ENCODE assay signal across 8 mouse cellular contexts in the genomic region with DNA sequence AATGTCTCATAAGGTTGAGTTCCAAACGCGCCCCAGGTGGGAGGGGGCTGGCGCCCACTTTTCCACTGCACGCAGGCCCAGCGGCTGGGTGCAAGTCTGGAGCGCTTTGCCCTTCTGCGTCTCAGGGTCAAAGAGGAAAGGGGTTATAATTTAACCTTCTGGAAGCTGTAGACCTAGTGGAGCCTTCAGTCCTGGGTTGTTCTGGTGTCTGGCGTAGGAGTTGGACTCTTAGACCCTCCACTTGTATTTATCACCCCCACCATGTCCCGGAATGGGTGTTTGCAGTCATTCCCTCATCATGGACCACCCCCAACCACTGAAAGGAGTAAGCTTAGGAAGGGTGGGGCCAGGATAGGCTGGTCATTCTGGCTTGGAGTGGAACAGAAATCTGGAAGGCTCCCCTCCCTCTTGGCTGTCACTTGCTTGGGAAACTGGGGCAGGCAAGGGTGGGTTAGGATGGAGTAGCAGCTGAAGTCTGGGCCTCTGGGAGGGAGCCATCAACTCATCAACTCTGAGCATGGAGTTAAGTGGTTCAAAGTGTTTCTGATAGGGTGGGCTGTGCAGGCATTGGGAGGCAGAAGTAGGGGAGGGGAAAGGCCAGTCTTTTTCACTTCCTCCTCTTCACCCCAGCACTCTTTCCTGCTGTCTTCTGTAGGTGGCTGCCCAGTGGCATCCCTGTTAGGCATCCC. TPM values are rescaled to one million over a fixed set of nuclear protein-coding genes. Genes with fewer than 3 reads are reported as not detected.
DNase-seq lines count a peak whose midpoint lies in the region; ATAC-seq and TF ChIP-seq lines count a peak whose summit lies in the region.

No protein-coding gene starts in this region.

- in situ Hi-C loops in CH12.LX (cut with MboI; ENCODE audit: low pct_ligation_motif_present, low pct_unique_long_range_greater_than_20kb, low sequenced_read_pairs) = loop anchor here (5.0 to 25.0 kb wide), 3 partner anchors 100 to 390 kb away; no protein-coding TSS in a partner anchor

- H3K79me2 ChIP-seq in CH12.LX (replicated peaks; ENCODE audit: control insufficient read depth, extremely low read depth, insufficient read depth, poor library complexity, severe bottlenecking) = peaks cover 39% of the 10 kb centered on the region

- no peaks in the 10 kb centered on the region for H3K36me3 ChIP-seq in forebrain, embryonic 10.5 days (replicated peaks)
- H3K36me3 ChIP-seq in forebrain, embryonic 11.5 days (ENCODE audit: control insufficient read depth, insufficient read depth, low read length) = no peaks in the 10 kb centered on the region
- H3K36me3 ChIP-seq in CH12.LX (replicated peaks in 1 of 2; ENCODE audit: control insufficient read depth in 1 of 2, insufficient read depth in 1 of 2, low read length in 1 of 2) = no peaks in the 10 kb centered on the region
- no peaks in the 10 kb centered on the region for H3K36me3 ChIP-seq in heart, embryonic 13.5 days
- H3K36me3 ChIP-seq in neural tube, embryonic 15.5 days = no peaks in the 10 kb centered on the region

- intact Hi-C loops in left cerebral cortex, postnatal 36 days (cut with DNase I) = no loop called here

- no peak; the same call in none of the 2 replicates for TF ChIP-seq POLR2A in CH12.LX (IDR thresholded peaks at IDR 0.05; ENCODE audit: low read depth, low read length)

- TF ChIP-seq RAD21 in CH12.LX (IDR thresholded peaks at IDR 0.05; ENCODE audit: low read depth, low read length) = no peak; the same call in 1 of the 2 replicates

- no peak for ATAC-seq in forebrain, embryonic 11.5 days (replicated peaks; ENCODE audit: low FRiP score)
- no peak for ATAC-seq in heart, embryonic 13.5 days (ENCODE audit: extremely low read depth, insufficient number of reproducible peaks, low FRiP score, low TSS enrichment)
- no peak for ATAC-seq in neural tube, embryonic 15.5 days (ENCODE audit: low FRiP score)

- no peaks in the 10 kb centered on the region for H3K9me3 ChIP-seq in forebrain, embryonic 10.5 days
- H3K9me3 ChIP-seq in forebrain, embryonic 11.5 days (ENCODE audit: control insufficient read depth, low read length) = no peaks in the 10 kb centered on the region
- no peaks in the 10 kb centered on the region for H3K9me3 ChIP-seq in CH12.LX (replicated peaks; ENCODE audit: low read length)
- no peaks in the 10 kb centered on the region for H3K9me3 ChIP-seq in heart, embryonic 13.5 days
- H3K9me3 ChIP-seq in neural tube, embryonic 15.5 days (replicated peaks) = no peaks in the 10 kb centered on the region

- H3K27ac ChIP-seq in forebrain, embryonic 10.5 days = no peak overlapping the region
- H3K27ac ChIP-seq in forebrain, embryonic 11.5 days (ENCODE audit: low read depth, low read length) = no peak overlapping the region
- peak overlapping the region; percentile 99 for H3K27ac ChIP-seq in CH12.LX (ENCODE audit: insufficient read depth, low read depth)
- 0 out of 2 replicates have a peak overlapping the region, but pooled peaks have one; percentile 12 for H3K27ac ChIP-seq in heart, embryonic 13.5 days (replicated peaks)
- no peak overlapping the region for H3K27ac ChIP-seq in neural tube, embryonic 15.5 days (replicated peaks)

- TF ChIP-seq EP300 in CH12.LX (IDR thresholded peaks at IDR 0.05; ENCODE audit: low read length) = peak; percentile 85

- H3K4me2 ChIP-seq in forebrain, embryonic 11.5 days (ENCODE audit: low read depth, low read length, severe bottlenecking) = no peak overlapping the region
- H3K4me2 ChIP-seq in CH12.LX (ENCODE audit: insufficient read depth, low read depth, poor library complexity, severe bottlenecking) = peak overlapping the region; percentile 93
- peak overlapping the region; percentile 96 for H3K4me2 ChIP-seq in heart, embryonic 13.5 days
- peak overlapping the region; percentile 85 for H3K4me2 ChIP-seq in neural tube, embryonic 15.5 days

- H3K4me3 ChIP-seq in forebrain, embryonic 10.5 days = peak overlapping the region; percentile 72; the same call in 1 of the 2 replicates
- H3K4me3 ChIP-seq in forebrain, embryonic 11.5 days (ENCODE audit: low read depth, low read length) = no peak overlapping the region
- H3K4me3 ChIP-seq in CH12.LX (replicated peaks in 1 of 3; ENCODE audit: low read depth in 2 of 3, low read length in 2 of 3, poor library complexity in 1 of 3) = peak overlapping the region; percentile 69 to 79 (median 78)
- H3K4me3 ChIP-seq in heart, embryonic 13.5 days = peak overlapping the region; percentile 68
- H3K4me3 ChIP-seq in neural tube, embryonic 15.5 days (replicated peaks) = peak overlapping the region; percentile 71

- DNase-seq in forebrain, embryonic 10.5 days (ENCODE audit: extremely low spot score, low spot score) = no peak
- no peak for DNase-seq in forebrain, embryonic 11.5 days (ENCODE audit: low spot score)
- DNase-seq in CH12.LX (ENCODE audit: extremely low read depth) (peak; percentile 67), MN1 (ENCODE audit: low spot score) (no peak)
- peak; percentile 74 for DNase-seq in kidney, postnatal 14 days
- DNase-seq in left cerebral cortex, postnatal 36 days (ENCODE audit: low spot score in 2 of 2) = no peak

- H3K27me3 ChIP-seq in forebrain, embryonic 10.5 days (ENCODE audit: poor library complexity, severe bottlenecking) = peaks cover 78% of the 10 kb centered on the region
- peaks cover 39% of the 10 kb centered on the region for H3K27me3 ChIP-seq in forebrain, embryonic 11.5 days (ENCODE audit: control insufficient read depth, insufficient read depth, low read length)
- H3K27me3 ChIP-seq in CH12.LX (replicated peaks) = no peaks in the 10 kb centered on the region
- peaks cover 63% of the 10 kb centered on the region for H3K27me3 ChIP-seq in heart, embryonic 13.5 days (replicated peaks)
- peaks cover 29% of the 10 kb centered on the region for H3K27me3 ChIP-seq in neural tube, embryonic 15.5 days (replicated peaks)

- H3K4me1 ChIP-seq in forebrain, embryonic 10.5 days = peaks cover 24% of the 10 kb centered on the region
- H3K4me1 ChIP-seq in forebrain, embryonic 11.5 days (replicated peaks; ENCODE audit: control insufficient read depth, insufficient read depth, low read length) = peaks cover 6% of the 10 kb centered on the region; the same call in 1 of the 2 replicates
- peaks cover 15 to 73% of the 10 kb centered on the region in 2 experiments for H3K4me1 ChIP-seq in CH12.LX (ENCODE audit: control insufficient read depth in 1 of 2, insufficient read depth in 2 of 2)
- peaks cover 39% of the 10 kb centered on the region for H3K4me1 ChIP-seq in heart, embryonic 13.5 days
- peaks cover 55% of the 10 kb centered on the region for H3K4me1 ChIP-seq in neural tube, embryonic 15.5 days

- WGBS in forebrain, embryonic 10.5 days = 52% methylated on average over 9 of the region's 9 CpGs
- 47% methylated on average over 9 of the region's 9 CpGs for WGBS in forebrain, embryonic 11.5 days
- 38% methylated on average over 9 of the region's 9 CpGs for WGBS in heart, embryonic 13.5 days
- 44% methylated on average over 9 of the region's 9 CpGs for WGBS in neural tube, embryonic 15.5 days

- TF ChIP-seq CTCF in CH12.LX (conservative IDR thresholded peaks at IDR 0.05 in 1 of 2, IDR thresholded peaks at IDR 0.05 in 1 of 2; ENCODE audit: low read depth in 2 of 2, low read length in 2 of 2) = no peak

- dilution Hi-C loops in CH12.LX (cut with MboI; ENCODE audit: extremely low pct_ligation_motif_present, extremely low pct_unique_long_range_greater_than_20kb, low sequenced_read_pairs) = no loop called here

- H3K9ac ChIP-seq in forebrain, embryonic 11.5 days (ENCODE audit: low read length) = no peak overlapping the region
- peak overlapping the region; percentile 58 for H3K9ac ChIP-seq in CH12.LX (ENCODE audit: insufficient read depth, low read depth)
- peak overlapping the region; percentile 83; the same call in 1 of the 2 replicates for H3K9ac ChIP-seq in heart, embryonic 13.5 days
- peak overlapping the region; percentile 76 for H3K9ac ChIP-seq in neural tube, embryonic 15.5 days (replicated peaks)

RNA-seq across cellular contexts. Expression of gene Fmnl1, which starts 0.9 kb away (rescaled TPM):
- polyA plus RNA-seq in forebrain, embryonic 10.5 days (2016; fragmentation: Nextera tagmentation; extraction: Ambion mirVana) = 0.47 and 0.81 TPM in 2 replicates
- 0.76 and 1.8 TPM in 2 replicates for polyA plus RNA-seq in forebrain, embryonic 11.5 days (2014; fragmentation: Nextera tagmentation; extraction: Ambion mirVana)
- total RNA-seq in CH12.LX (2012; rRNA removed) (35.0 and 36.5 TPM in 2 replicates), CH12.LX (2014; rRNA removed) (5.6 and 6.9 TPM in 2 replicates)
- polyA plus RNA-seq in CH12.LX (2012; ENCODE audit: insufficient read length, low read depth) = 104 and 118 TPM in 2 replicates
- 2.0 and 2.6 TPM in 2 replicates for polyA plus RNA-seq in heart, embryonic 13.5 days (2015; fragmentation: Nextera tagmentation; extraction: Ambion mirVana)
- polyA plus RNA-seq in neural tube, embryonic 15.5 days (2015; fragmentation: Nextera tagmentation; extraction: Ambion mirVana) = 8.6 and 10.8 TPM in 2 replicates
- total RNA-seq in left cerebral cortex, postnatal 36 days (2021) = 100 to 1,000 TPM; 129 to 172 TPM

RNA-seq across cellular contexts. Expression of gene 1700023F06Rik, which starts 36.5 kb away (rescaled TPM):
- 0.21 and 0.32 TPM in 2 replicates for polyA plus RNA-seq in forebrain, embryonic 10.5 days (2016; fragmentation: Nextera tagmentation; extraction: Ambion mirVana)
- 0.23 and 0.32 TPM in 2 replicates for polyA plus RNA-seq in forebrain, embryonic 11.5 days (2014; fragmentation: Nextera tagmentation; extraction: Ambion mirVana)
- total RNA-seq in CH12.LX (2012; rRNA removed) = not detected in 2 replicates
- total RNA-seq in CH12.LX (2014; rRNA removed) = not detected in 2 replicates
- polyA plus RNA-seq in CH12.LX (2012; ENCODE audit: insufficient read length, low read depth) = not detected in 2 replicates
- polyA plus RNA-seq in heart, embryonic 13.5 days (2015; fragmentation: Nextera tagmentation; extraction: Ambion mirVana) = not detected in 2 replicates
- polyA plus RNA-seq in neural tube, embryonic 15.5 days (2015; fragmentation: Nextera tagmentation; extraction: Ambion mirVana) = 2.1 and 2.3 TPM in 2 replicates
- 1 to 10 TPM; 1.8 to 2.4 TPM for total RNA-seq in left cerebral cortex, postnatal 36 days (2021)

RNA-seq across cellular contexts. Expression of gene Hexim2, which starts 39.6 kb away (rescaled TPM):
- 7.2 and 7.6 TPM in 2 replicates for polyA plus RNA-seq in forebrain, embryonic 10.5 days (2016; fragmentation: Nextera tagmentation; extraction: Ambion mirVana)
- 8.7 and 9.2 TPM in 2 replicates for polyA plus RNA-seq in forebrain, embryonic 11.5 days (2014; fragmentation: Nextera tagmentation; extraction: Ambion mirVana)
- total RNA-seq in CH12.LX (2012; rRNA removed) = 31.4 and 33.3 TPM in 2 replicates
- 28.8 and 33.0 TPM in 2 replicates for total RNA-seq in CH12.LX (2014; rRNA removed)
- polyA plus RNA-seq in CH12.LX (2012; ENCODE audit: insufficient read length, low read depth) = 27.0 and 31.6 TPM in 2 replicates
- polyA plus RNA-seq in heart, embryonic 13.5 days (2015; fragmentation: Nextera tagmentation; extraction: Ambion mirVana) = 5.7 and 6.2 TPM in 2 replicates
- polyA plus RNA-seq in neural tube, embryonic 15.5 days (2015; fragmentation: Nextera tagmentation; extraction: Ambion mirVana) = 28.4 and 29.0 TPM in 2 replicates
- total RNA-seq in left cerebral cortex, postnatal 36 days (2021) = 10 to 100 TPM; 13.2 to 16.6 TPM

RNA-seq across cellular contexts. Expression of gene Spata32, which starts 46.4 kb away (rescaled TPM):
- polyA plus RNA-seq in forebrain, embryonic 10.5 days (2016; fragmentation: Nextera tagmentation; extraction: Ambion mirVana) = not detected in 2 replicates
- not detected in 2 replicates for polyA plus RNA-seq in forebrain, embryonic 11.5 days (2014; fragmentation: Nextera tagmentation; extraction: Ambion mirVana)
- total RNA-seq in CH12.LX (2012; rRNA removed) (not detected in 2 replicates), CH12.LX (2014; rRNA removed) (not detected in 2 replicates)
- not detected in 2 replicates for polyA plus RNA-seq in CH12.LX (2012; ENCODE audit: insufficient read length, low read depth)
- polyA plus RNA-seq in heart, embryonic 13.5 days (2015; fragmentation: Nextera tagmentation; extraction: Ambion mirVana) = not detected in 2 replicates
- polyA plus RNA-seq in neural tube, embryonic 15.5 days (2015; fragmentation: Nextera tagmentation; extraction: Ambion mirVana) = 1.00 and 1.3 TPM in 2 replicates
- 1 to 10 TPM; 2.0 to 2.4 TPM for total RNA-seq in left cerebral cortex, postnatal 36 days (2021)

RNA-seq across cellular contexts. Expression of gene Hexim1, which starts 55.8 kb away (rescaled TPM):
- 1.8 and 2.0 TPM in 2 replicates for polyA plus RNA-seq in forebrain, embryonic 10.5 days (2016; fragmentation: Nextera tagmentation; extraction: Ambion mirVana)
- polyA plus RNA-seq in forebrain, embryonic 11.5 days (2014; fragmentation: Nextera tagmentation; extraction: Ambion mirVana) = 3.9 and 4.6 TPM in 2 replicates
- 25.9 and 38.9 TPM in 2 replicates for total RNA-seq in CH12.LX (2012; rRNA removed)
- total RNA-seq in CH12.LX (2014; rRNA removed) = 16.4 and 20.2 TPM in 2 replicates
- 50.4 and 51.8 TPM in 2 replicates for polyA plus RNA-seq in CH12.LX (2012; ENCODE audit: insufficient read length, low read depth)
- 2.8 and 3.0 TPM in 2 replicates for polyA plus RNA-seq in heart, embryonic 13.5 days (2015; fragmentation: Nextera tagmentation; extraction: Ambion mirVana)
- polyA plus RNA-seq in neural tube, embryonic 15.5 days (2015; fragmentation: Nextera tagmentation; extraction: Ambion mirVana) = 4.3 and 4.5 TPM in 2 replicates
- 10 to 100 TPM; 42.8 to 51.6 TPM for total RNA-seq in left cerebral cortex, postnatal 36 days (2021)

Comparison
In these comparisons a context has a peak if more than half of its experiments do, and no peak if none do; other contexts are left out.
1. DNase-seq: peak in CH12.LX (single experiment) and kidney, postnatal 14 days (single experiment); none in forebrain, embryonic 10.5 days (single experiment), forebrain, embryonic 11.5 days (single experiment), left cerebral cortex, postnatal 36 days (0 of 2) and MN1 (single experiment).
2. H3K27ac ChIP-seq: peak in CH12.LX (single experiment) and heart, embryonic 13.5 days (single experiment); none in forebrain, embryonic 10.5 days (single experiment), forebrain, embryonic 11.5 days (single experiment) and neural tube, embryonic 15.5 days (single experiment).